Mouse (Mus musculus) myocyte (in vitro differentiated cells): Measurements from ENCODE around the gene Trim11.

Experiments used
- MAX ChIP-seq: IDR thresholded peaks from one replicate; pipeline ENCODE4 v1.6.1; 2011; ENCODE audit warnings: low read depth, mild to moderate bottlenecking, control low read depth
- POLR2A ChIP-seq: IDR thresholded peaks from one replicate; pipeline ENCODE4 v1.6.1; 2011; ENCODE audit warnings: low read depth, mild to moderate bottlenecking, control low read depth, moderate library complexity; ENCODE audit not compliant: insufficient read length
- SRF ChIP-seq: IDR thresholded peaks from one replicate; pipeline ENCODE4 v1.6.1; 2011; ENCODE audit warnings: low read depth; ENCODE audit not compliant: control insufficient read depth, insufficient read length
- TCF3 ChIP-seq: IDR thresholded peaks from one replicate; pipeline ENCODE4 v1.6.1; 2011; ENCODE audit warnings: low read depth, control low read depth; ENCODE audit not compliant: insufficient read length

DNA sequence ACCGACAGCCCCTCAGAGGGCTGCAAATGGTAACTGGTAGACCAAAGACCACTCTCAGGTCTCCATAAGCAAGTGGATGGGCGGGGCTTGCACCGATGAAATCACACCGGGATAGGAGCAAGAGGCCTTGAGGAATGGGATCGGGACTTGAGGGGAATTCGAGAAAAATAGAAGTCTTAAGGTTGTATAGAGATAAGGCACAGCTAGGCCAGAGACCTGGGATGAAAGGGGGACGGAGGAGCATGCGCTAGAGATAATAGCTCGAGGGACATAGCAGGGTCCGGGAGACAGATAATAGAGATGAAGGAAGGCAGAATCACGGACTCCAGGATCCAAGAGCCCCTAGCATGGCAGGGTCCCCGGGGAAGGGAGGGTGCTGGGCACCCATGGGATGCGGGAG, 40.0 kb upstream of the Trim11 start:
- TF ChIP-seq POLR2A, result no peak
- no peak for TF ChIP-seq MAX
- no peak for TF ChIP-seq SRF
- no peak for TF ChIP-seq TCF3
